Mouse (Mus musculus): ENCODE measurements around the gene Slc36a2. TPM values are rescaled to one million over a fixed set of nuclear protein-coding genes. Genes with fewer than 3 reads are reported as not detected.

Gene Slc36a2
- polyA plus RNA-seq, 1 experiment from 2014 or later, result not detected

Other genes starting within 250 kb of the Slc36a2 start
- 12.6 and 13.6 TPM in 2 replicates for gene Tnip1, start 222.2 kb downstream of the Slc36a2 start, polyA plus RNA-seq (2016; fragmentation: Nextera tagmentation; extraction: Ambion mirVana)
- gene Anxa6, start 151.6 kb downstream of the Slc36a2 start, polyA plus RNA-seq (2016; fragmentation: Nextera tagmentation; extraction: Ambion mirVana), result 65.1 and 82.3 TPM in 2 replicates
- 0.25 TPM in 1 of 2 replicates, not detected in the other for gene Ccdc69, start 106.9 kb downstream of the Slc36a2 start, polyA plus RNA-seq (2016; fragmentation: Nextera tagmentation; extraction: Ambion mirVana)
- 12.8 and 14.0 TPM in 2 replicates for gene Gm2a, start 87.0 kb downstream of the Slc36a2 start, polyA plus RNA-seq (2016; fragmentation: Nextera tagmentation; extraction: Ambion mirVana)
- not detected in 2 replicates for gene Slc36a3, start 33.4 kb downstream of the Slc36a2 start, polyA plus RNA-seq (2016; fragmentation: Nextera tagmentation; extraction: Ambion mirVana)
- 1.5 and 1.9 TPM in 2 replicates for gene Slc36a1, start 19.3 kb upstream of the Slc36a2 start, polyA plus RNA-seq (2016; fragmentation: Nextera tagmentation; extraction: Ambion mirVana)
- 0.03 and 0.05 TPM in 2 replicates for gene Fat2, start 151.5 kb upstream of the Slc36a2 start, polyA plus RNA-seq (2016; fragmentation: Nextera tagmentation; extraction: Ambion mirVana)
- 470 and 579 TPM in 2 replicates for gene Sparc, start 238.1 kb upstream of the Slc36a2 start, polyA plus RNA-seq (2016; fragmentation: Nextera tagmentation; extraction: Ambion mirVana)